Comparison of ENCODE assay signal across 26 mouse cellular contexts in the genomic region with DNA sequence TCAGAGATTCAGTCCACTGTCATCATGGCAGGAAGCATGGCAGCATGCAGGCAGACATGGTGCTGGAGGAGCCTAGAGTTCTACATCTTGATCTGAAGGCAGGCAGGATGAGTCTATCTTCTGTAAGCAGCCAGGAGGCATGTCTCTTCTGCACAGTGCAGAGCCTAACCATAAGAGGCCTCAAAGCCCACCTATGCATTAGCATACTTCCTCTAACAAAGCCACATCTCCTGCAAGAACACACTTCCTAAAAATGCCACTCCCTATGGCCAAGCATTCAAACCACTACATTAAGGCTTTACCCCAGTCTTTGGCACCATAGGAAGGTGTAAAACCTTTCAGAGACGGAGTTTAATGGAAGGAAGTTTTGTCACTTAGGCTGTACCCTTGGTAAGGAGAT. TPM values are rescaled to one million over a fixed set of nuclear protein-coding genes. Genes with fewer than 3 reads are reported as not detected.
DNase-seq lines count a peak whose midpoint lies in the region; ATAC-seq and TF ChIP-seq lines count a peak whose summit lies in the region.
"Had no signal": no experiment of that assay in that cellular context is flagged by ENCODE, and none has a peak within 500 bp of the region (broad histone marks: within the 10 kb centered on the region; RNA-seq: fewer than 3 reads in every experiment).

No protein-coding gene starts in this region.

- peak; percentile 11 for DNase-seq in MEL (ENCODE audit: low read depth, low spot score)
- DNase-seq in lung, postnatal 25 days (ENCODE audit: low spot score) = no peak
- DNase-seq in cerebellum, adult 8-10 months = no peak
- no peak for DNase-seq in frontal cortex, postnatal 14 days (ENCODE audit: low spot score in 2 of 2)
- no peak for DNase-seq in heart, adult 11 months
- DNase-seq: adrenal gland, adult 2 months; adrenal gland, postnatal 10 days; adrenal gland, postnatal 25 days; B cell, adult 2 months; cerebellum, adult 11 months; cerebellum, adult 18-20 months; cerebellum, adult 9-10 months; cerebellum, postnatal 10 days; cerebellum, postnatal 25 days; embryo, embryonic 11 days; forebrain, postnatal 0 days had no signal

- ATAC-seq in granulocyte monocyte progenitor cell, adult 5-6 weeks (replicated peaks; ENCODE audit: poor library complexity, severe bottlenecking) = peak; percentile 80
- peak; percentile 74 for ATAC-seq in megakaryocyte, adult 5-6 weeks (ENCODE audit: poor library complexity, severe bottlenecking)
- ATAC-seq: CD4-positive, CD25-positive, alpha-beta regulatory T cell, adult 4 months; forebrain, embryonic 13.5 days; forebrain, embryonic 15.5 days; forebrain, postnatal 0 days had no signal

- no peaks in the 10 kb centered on the region for H3K4me1 ChIP-seq in MEL (ENCODE audit: control insufficient read depth in 1 of 2, insufficient read depth in 2 of 2, low read length in 2 of 2)
- H3K4me1 ChIP-seq: embryonic facial prominence, embryonic 13.5 days; embryonic facial prominence, embryonic 15.5 days; forebrain, embryonic 13.5 days; forebrain, embryonic 15.5 days had no signal

- TF ChIP-seq RAD21 in MEL (IDR thresholded peaks at IDR 0.05; ENCODE audit: low read depth, low read length) = no peak

- no peaks in the 10 kb centered on the region for H3K79me2 ChIP-seq in MEL (ENCODE audit: control insufficient read depth, insufficient read depth, low read length, poor library complexity)

- no peak overlapping the region for H3K9ac ChIP-seq in MEL (ENCODE audit: control insufficient read depth, low read depth, low read length, poor library complexity, severe bottlenecking)
- H3K9ac ChIP-seq: embryonic facial prominence, embryonic 13.5 days; embryonic facial prominence, embryonic 15.5 days; forebrain, embryonic 13.5 days; forebrain, embryonic 15.5 days; forebrain, postnatal 0 days had no signal

- H3K27me3 ChIP-seq in MEL (ENCODE audit: control insufficient read depth in 1 of 2, insufficient read depth in 2 of 2, low read length in 2 of 2) = no peaks in the 10 kb centered on the region; a peak in 1 of 4 replicates
- H3K27me3 ChIP-seq: CH12.LX; embryonic facial prominence, embryonic 13.5 days; embryonic facial prominence, embryonic 15.5 days; forebrain, embryonic 13.5 days; forebrain, embryonic 15.5 days had no signal

- no peak overlapping the region for H3K4me3 ChIP-seq in MEL (ENCODE audit: control insufficient read depth in 1 of 2, insufficient read depth in 1 of 2, low read depth in 2 of 2, low read length in 2 of 2)
- H3K4me3 ChIP-seq: embryonic facial prominence, embryonic 13.5 days; embryonic facial prominence, embryonic 15.5 days; erythroblast, embryonic 14.5 days; forebrain, embryonic 13.5 days; forebrain, embryonic 15.5 days had no signal

- TF ChIP-seq POLR2A in MEL (IDR thresholded peaks at IDR 0.05; ENCODE audit: control insufficient read depth in 1 of 2, insufficient read depth in 1 of 2, low read depth in 1 of 2, low read length in 2 of 2, poor library complexity in 1 of 2) = no peak

- no peak for TF ChIP-seq EP300 in MEL (IDR thresholded peaks at IDR 0.05; ENCODE audit: low read depth in 1 of 2, low read length in 2 of 2)

- H3K27ac ChIP-seq in MEL (ENCODE audit: control insufficient read depth, low read depth, low read length) = no peak overlapping the region
- H3K27ac ChIP-seq: embryonic facial prominence, embryonic 13.5 days; embryonic facial prominence, embryonic 15.5 days; forebrain, embryonic 13.5 days; forebrain, embryonic 15.5 days had no signal

- no peak for TF ChIP-seq CTCF in MEL (IDR thresholded peaks at IDR 0.05 in 2 of 3, conservative IDR thresholded peaks at IDR 0.05 in 1 of 3; ENCODE audit: control insufficient read depth in 1 of 3, insufficient read depth in 1 of 3, low read depth in 2 of 3, low read length in 3 of 3, poor library complexity in 1 of 3, severe bottlenecking in 1 of 3)

- H3K36me3 ChIP-seq in MEL (ENCODE audit: control insufficient read depth in 1 of 2, insufficient read depth in 2 of 2, low read length in 2 of 2) = no peaks in the 10 kb centered on the region
- H3K36me3 ChIP-seq: embryonic facial prominence, embryonic 13.5 days; embryonic facial prominence, embryonic 15.5 days; forebrain, embryonic 15.5 days; G1E had no signal

- H3K9me3 ChIP-seq in MEL (replicated peaks; ENCODE audit: insufficient read depth, low read length) = no peaks in the 10 kb centered on the region
- H3K9me3 ChIP-seq: embryonic facial prominence, embryonic 13.5 days; embryonic facial prominence, embryonic 15.5 days; forebrain, embryonic 13.5 days; forebrain, embryonic 15.5 days; G1E had no signal

TF ChIP-seq in MEL, 35 proteins besides CTCF, POLR2A, EP300 and RAD21:
- TF ChIP-seq TBP (IDR thresholded peaks at IDR 0.05; ENCODE audit: low read depth, low read length) = no peak
- TF ChIP-seq ELF1 (IDR thresholded peaks at IDR 0.05; ENCODE audit: low read depth, low read length) = no peak

RNA-seq across cellular contexts. Expression of gene Rap1gds1, which starts 26.9 kb away (rescaled TPM):
- total RNA-seq in MEL (2012; rRNA removed) = 34.7 and 41.7 TPM in 2 replicates
- 10 to 100 TPM; 53.3 to 67.2 TPM for polyA plus RNA-seq in MEL (2012; ENCODE audit: insufficient read depth in 1 of 2, insufficient read length in 2 of 2, low read depth in 1 of 2, low replicate concordance in 2 of 2, missing spikeins in 1 of 2)
- total RNA-seq in granulocyte monocyte progenitor cell, adult 5-6 weeks (2014; fragmentation: Nextera tagmentation) = 34.9 and 60.0 TPM in 2 replicates
- total RNA-seq in granulocyte monocyte progenitor cell, adult 5-6 weeks (2017) = 25.2 and 26.2 TPM in 2 replicates
- 66.8 and 70.0 TPM in 2 replicates for total RNA-seq in megakaryocyte, adult 5-6 weeks (2015)
- total RNA-seq in megakaryocyte, adult 5-6 weeks (2017) = 34.1 and 45.3 TPM in 2 replicates
